Mouse (Mus musculus): Measurements from ENCODE around the gene A3galt2. TPM values are rescaled to one million over a fixed set of nuclear protein-coding genes. Genes with fewer than 3 reads are reported as not detected.

The A3galt2 gene
- polyA plus RNA-seq, 1 experiment from 2014 or later = 0.11 TPM

DNA sequence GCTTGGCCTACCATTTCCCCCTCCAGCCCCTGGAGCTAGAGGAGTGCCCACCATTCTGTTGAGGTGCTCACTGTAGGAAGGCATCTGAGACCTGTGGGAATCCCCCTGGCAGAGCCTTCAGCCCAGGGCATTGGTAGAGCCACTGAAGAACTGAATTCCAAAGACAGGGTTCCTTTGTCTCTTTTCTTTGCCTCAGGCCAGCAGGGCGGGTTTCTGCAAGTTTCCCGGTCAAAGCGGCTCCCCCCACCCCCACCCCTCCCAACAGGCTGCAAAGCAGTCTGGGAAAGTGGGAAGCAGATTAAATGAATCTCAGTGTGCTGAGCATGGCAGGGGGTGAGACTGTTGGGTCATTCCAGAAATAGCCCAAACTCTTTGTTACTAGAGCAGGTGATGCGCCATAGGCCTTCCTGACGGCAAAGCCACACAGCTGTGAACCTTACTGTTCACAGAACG is 18.0 kb upstream of the A3galt2 start:
- Histone ChIP-seq H3K27me3 (ENCODE audit: control insufficient read depth, insufficient read depth, low read length) (no peaks in the 10 kb centered on the region), H3K36me3 (replicated peaks; ENCODE audit: control insufficient read depth, insufficient read depth, low read depth, low read length) (no peaks in the 10 kb centered on the region; the same call in 1 of the 2 replicates), H3K9me3 (replicated peaks; ENCODE audit: control insufficient read depth, low read length) (no peaks in the 10 kb centered on the region), H3K4me1 (ENCODE audit: control insufficient read depth, insufficient read depth, low read length) (peaks cover 19% of the 10 kb centered on the region), H3K27ac (replicated peaks; ENCODE audit: low read depth, low read length) (peak overlapping the region; percentile 22; the same call in 1 of the 2 replicates), H3K4me3 (ENCODE audit: low read depth, low read length) (no peak overlapping the region), H3K4me2 (ENCODE audit: low read depth, low read length) (no peak overlapping the region), H3K9ac (replicated peaks; ENCODE audit: low read length) (peak overlapping the region; percentile 35; the same call in 1 of the 2 replicates)
- WGBS = 26% methylated on average over 6 of the region's 6 CpGs
- DNase-seq (ENCODE audit: low spot score) = peak; percentile 76
- ATAC-seq (replicated peaks; ENCODE audit: insufficient number of reproducible peaks, low FRiP score, low TSS enrichment, low read depth) = peak; percentile 61; the same call in 1 of the 2 replicates

DNA sequence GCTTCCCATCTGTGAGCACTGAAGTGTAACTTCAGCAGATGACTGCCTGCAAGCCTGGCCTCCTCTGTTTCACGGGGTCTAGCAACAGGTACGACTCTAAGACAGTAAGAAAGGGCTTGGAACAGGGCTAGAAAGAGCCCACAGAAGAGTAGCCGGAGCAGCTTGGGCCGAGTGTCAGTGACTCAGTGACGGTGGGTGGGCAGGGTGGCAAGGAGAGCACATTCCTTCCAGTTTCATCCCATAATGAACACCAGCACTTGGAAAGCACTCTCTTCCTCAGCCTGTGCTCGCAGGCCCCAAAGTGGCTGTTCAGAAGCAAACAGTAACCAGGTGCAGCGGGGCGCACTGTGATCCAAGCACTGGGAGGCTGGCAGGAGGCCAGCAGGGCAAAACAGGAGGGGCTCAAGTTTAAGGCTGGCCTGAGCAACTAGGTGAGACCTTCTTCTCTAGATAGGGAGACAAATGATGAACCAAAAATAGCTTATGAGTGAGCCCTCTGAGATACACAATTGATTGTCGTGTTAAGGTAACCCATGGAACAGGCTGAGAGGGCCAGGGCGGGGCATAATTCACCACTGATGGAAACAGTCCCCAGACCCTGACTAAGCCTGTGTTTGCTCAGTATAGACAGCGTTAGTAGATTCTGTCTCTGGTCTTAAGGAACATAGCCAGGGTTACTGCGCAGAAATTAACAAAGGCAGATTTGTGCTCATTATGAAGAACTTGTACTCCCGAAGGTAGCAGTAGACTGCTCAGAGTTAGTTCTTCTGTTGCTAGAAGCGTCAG is 17.1 kb upstream of the A3galt2 start:
- Histone ChIP-seq H3K9ac (replicated peaks; ENCODE audit: low read length) (0 out of 2 replicates have a peak overlapping the region, but pooled peaks have one; percentile 2), H3K4me3 (ENCODE audit: low read depth, low read length) (no peak overlapping the region), H3K36me3 (replicated peaks; ENCODE audit: control insufficient read depth, insufficient read depth, low read depth, low read length) (no peaks in the 10 kb centered on the region; the same call in 1 of the 2 replicates), H3K4me1 (ENCODE audit: control insufficient read depth, insufficient read depth, low read length) (peaks cover 19% of the 10 kb centered on the region), H3K27me3 (ENCODE audit: control insufficient read depth, insufficient read depth, low read length) (no peaks in the 10 kb centered on the region), H3K9me3 (replicated peaks; ENCODE audit: control insufficient read depth, low read length) (no peaks in the 10 kb centered on the region), H3K4me2 (ENCODE audit: low read depth, low read length) (no peak overlapping the region), H3K27ac (replicated peaks; ENCODE audit: low read depth, low read length) (peak overlapping the region; percentile 22)
- ATAC-seq (replicated peaks; ENCODE audit: insufficient number of reproducible peaks, low FRiP score, low TSS enrichment, low read depth) (no peak; the same call in 1 of the 2 replicates), DNase-seq (ENCODE audit: low spot score) (peak; percentile 51)
- 60% methylated on average over 14 of the region's 14 CpGs for WGBS

DNA sequence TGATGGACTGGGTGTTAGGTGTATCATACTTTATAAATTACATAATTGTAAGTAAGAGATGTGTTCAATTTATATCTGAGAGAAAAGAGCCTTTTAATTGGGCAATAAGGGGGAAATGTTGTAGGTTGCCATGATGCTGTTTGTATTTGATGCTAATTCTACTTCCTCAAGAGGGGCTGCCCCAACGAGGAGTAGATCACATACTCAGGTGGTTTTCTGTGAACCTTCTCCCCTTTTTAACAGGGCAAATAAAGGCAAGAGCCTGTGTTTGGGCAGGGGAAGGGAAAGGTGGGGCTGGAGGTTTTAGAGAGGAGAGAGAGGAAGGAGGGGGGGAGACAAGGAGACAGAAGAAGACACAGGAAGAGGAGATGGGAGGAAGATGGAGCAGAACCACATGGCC is 14.3 kb upstream of the A3galt2 start:
- 75% methylated on average over 1 of the region's 1 CpGs for WGBS
- Histone ChIP-seq H3K9ac (replicated peaks; ENCODE audit: low read length) (no peak overlapping the region), H3K27ac (replicated peaks; ENCODE audit: low read depth, low read length) (no peak overlapping the region), H3K9me3 (replicated peaks; ENCODE audit: control insufficient read depth, low read length) (no peaks in the 10 kb centered on the region), H3K4me2 (ENCODE audit: low read depth, low read length) (no peak overlapping the region), H3K4me3 (ENCODE audit: low read depth, low read length) (no peak overlapping the region), H3K4me1 (ENCODE audit: control insufficient read depth, insufficient read depth, low read length) (peaks cover 6% of the 10 kb centered on the region; the same call in 1 of the 2 replicates), H3K36me3 (replicated peaks; ENCODE audit: control insufficient read depth, insufficient read depth, low read depth, low read length) (peaks cover 15% of the 10 kb centered on the region), H3K27me3 (ENCODE audit: control insufficient read depth, insufficient read depth, low read length) (no peaks in the 10 kb centered on the region)
- no peak for ATAC-seq (replicated peaks; ENCODE audit: insufficient number of reproducible peaks, low FRiP score, low TSS enrichment, low read depth)
- no peak for DNase-seq (ENCODE audit: low spot score)

DNA sequence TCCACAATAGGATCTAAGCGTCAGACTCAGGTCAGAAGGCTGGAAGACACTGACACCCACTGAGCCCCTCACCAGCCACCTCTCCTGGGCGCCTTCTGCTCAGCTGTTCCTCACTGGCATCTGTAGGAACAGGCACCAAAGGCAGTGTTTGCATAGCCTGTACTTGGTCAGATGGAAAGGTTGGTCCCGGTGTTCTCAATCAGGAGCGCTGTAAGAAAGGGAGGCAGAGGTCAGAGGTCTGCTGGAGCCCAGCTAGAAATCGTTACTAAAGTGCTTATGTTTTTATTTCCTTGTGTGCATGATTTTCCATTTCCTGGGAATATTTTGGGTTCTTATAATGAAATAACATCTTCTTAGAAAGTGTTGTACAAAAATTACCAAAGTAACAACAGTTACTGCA is 13.3 kb upstream of the A3galt2 start:
- peaks cover 25% of the 10 kb centered on the region for H3K36me3 ChIP-seq (replicated peaks; ENCODE audit: control insufficient read depth, insufficient read depth, low read depth, low read length)
- no peaks in the 10 kb centered on the region for H3K9me3 ChIP-seq (replicated peaks; ENCODE audit: control insufficient read depth, low read length)
- no peak overlapping the region for H3K4me3 ChIP-seq (ENCODE audit: low read depth, low read length)
- no peak overlapping the region for H3K9ac ChIP-seq (replicated peaks; ENCODE audit: low read length)
- H3K4me1 ChIP-seq (ENCODE audit: control insufficient read depth, insufficient read depth, low read length) = peaks cover 6% of the 10 kb centered on the region; the same call in 1 of the 2 replicates
- no peak overlapping the region for H3K27ac ChIP-seq (replicated peaks; ENCODE audit: low read depth, low read length)
- H3K4me2 ChIP-seq (ENCODE audit: low read depth, low read length) = no peak overlapping the region
- WGBS = 31% methylated on average over 5 of the region's 5 CpGs
- no peaks in the 10 kb centered on the region for H3K27me3 ChIP-seq (ENCODE audit: control insufficient read depth, insufficient read depth, low read length)
- DNase-seq (ENCODE audit: low spot score) = no peak
- ATAC-seq (replicated peaks; ENCODE audit: insufficient number of reproducible peaks, low FRiP score, low TSS enrichment, low read depth) = no peak

DNA sequence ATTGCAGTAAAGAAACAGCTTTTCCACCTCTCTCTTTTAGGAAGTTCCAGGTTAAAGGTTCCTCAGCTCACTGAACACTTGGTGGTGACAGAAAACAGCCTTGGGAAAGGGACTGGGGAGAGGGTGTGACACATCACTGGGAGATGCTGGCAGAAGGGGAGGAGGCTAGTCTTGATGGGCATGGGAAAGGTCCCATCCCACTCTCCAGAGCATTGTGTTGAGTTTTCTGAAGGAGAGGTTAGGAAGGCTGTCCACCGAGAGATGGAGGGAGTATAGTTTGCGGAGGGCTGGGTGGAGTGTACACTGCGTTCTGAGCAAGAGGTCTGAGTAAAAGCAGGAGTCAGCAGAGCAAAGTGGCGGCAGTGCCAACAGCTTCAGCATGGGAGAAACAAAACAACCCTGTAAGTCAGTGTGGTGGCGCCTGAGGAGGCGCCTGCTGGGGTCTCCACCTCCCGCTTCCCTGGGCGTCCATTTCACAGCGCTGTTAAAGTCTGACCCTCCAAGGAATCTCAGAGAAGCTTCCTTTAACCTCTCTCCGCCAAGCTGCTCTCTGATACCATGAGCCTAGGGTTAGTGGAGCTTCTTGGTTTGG is 12.7 kb upstream of the A3galt2 start:
- H3K9me3 ChIP-seq (replicated peaks; ENCODE audit: control insufficient read depth, low read length) = no peaks in the 10 kb centered on the region
- WGBS = 45% methylated on average over 10 of the region's 10 CpGs
- no peak for ATAC-seq (replicated peaks; ENCODE audit: insufficient number of reproducible peaks, low FRiP score, low TSS enrichment, low read depth)
- H3K4me3 ChIP-seq (ENCODE audit: low read depth, low read length) = no peak overlapping the region
- H3K36me3 ChIP-seq (replicated peaks; ENCODE audit: control insufficient read depth, insufficient read depth, low read depth, low read length) = peaks cover 30% of the 10 kb centered on the region
- no peak overlapping the region for H3K9ac ChIP-seq (replicated peaks; ENCODE audit: low read length)
- no peak overlapping the region for H3K4me2 ChIP-seq (ENCODE audit: low read depth, low read length)
- no peak for DNase-seq (ENCODE audit: low spot score)
- peaks cover 6% of the 10 kb centered on the region; the same call in 1 of the 2 replicates for H3K4me1 ChIP-seq (ENCODE audit: control insufficient read depth, insufficient read depth, low read length)
- no peak overlapping the region for H3K27ac ChIP-seq (replicated peaks; ENCODE audit: low read depth, low read length)
- no peaks in the 10 kb centered on the region for H3K27me3 ChIP-seq (ENCODE audit: control insufficient read depth, insufficient read depth, low read length)

DNA sequence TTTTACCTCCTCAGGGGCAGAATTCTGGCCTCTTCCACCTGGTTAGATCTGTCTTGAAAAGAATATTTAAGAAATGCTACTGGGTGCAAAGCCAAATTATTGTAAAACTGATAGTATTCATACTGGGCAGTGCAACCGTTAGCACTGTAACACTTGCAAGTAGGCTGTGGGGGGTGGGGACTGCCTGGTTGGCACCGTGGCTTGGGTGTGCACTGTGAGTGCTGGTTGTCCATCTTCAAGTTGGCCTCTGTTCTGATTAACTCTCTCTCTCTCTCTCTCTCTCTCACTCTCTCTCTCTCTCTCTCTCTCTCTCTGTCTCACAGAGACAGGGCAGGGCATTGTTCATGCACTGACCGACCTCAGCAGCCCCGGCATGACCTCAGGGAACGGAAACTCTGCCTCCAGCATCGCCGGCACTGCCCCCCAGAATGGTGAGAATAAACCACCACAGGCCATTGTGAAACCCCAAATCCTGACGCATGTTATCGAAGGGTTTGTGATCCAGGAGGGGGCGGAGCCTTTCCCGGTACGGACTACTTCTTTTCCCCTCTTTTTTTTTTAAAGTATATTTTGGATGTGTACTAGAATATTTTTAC is 12.0 kb upstream of the A3galt2 start:
- Histone ChIP-seq H3K27me3 (ENCODE audit: control insufficient read depth, insufficient read depth, low read length) (no peaks in the 10 kb centered on the region), H3K36me3 (replicated peaks; ENCODE audit: control insufficient read depth, insufficient read depth, low read depth, low read length) (peaks cover 36% of the 10 kb centered on the region), H3K4me2 (ENCODE audit: low read depth, low read length) (no peak overlapping the region), H3K9me3 (replicated peaks; ENCODE audit: control insufficient read depth, low read length) (no peaks in the 10 kb centered on the region), H3K9ac (replicated peaks; ENCODE audit: low read length) (no peak overlapping the region), H3K4me3 (ENCODE audit: low read depth, low read length) (no peak overlapping the region), H3K27ac (replicated peaks; ENCODE audit: low read depth, low read length) (no peak overlapping the region), H3K4me1 (ENCODE audit: control insufficient read depth, insufficient read depth, low read length) (0 out of 2 replicates have a peak, but pooled peaks cover 4% of the 10 kb centered on the region)
- 54% methylated on average over 12 of the region's 12 CpGs for WGBS
- DNase-seq (ENCODE audit: low spot score) (no peak), ATAC-seq (replicated peaks; ENCODE audit: insufficient number of reproducible peaks, low FRiP score, low TSS enrichment, low read depth) (no peak)

DNA sequence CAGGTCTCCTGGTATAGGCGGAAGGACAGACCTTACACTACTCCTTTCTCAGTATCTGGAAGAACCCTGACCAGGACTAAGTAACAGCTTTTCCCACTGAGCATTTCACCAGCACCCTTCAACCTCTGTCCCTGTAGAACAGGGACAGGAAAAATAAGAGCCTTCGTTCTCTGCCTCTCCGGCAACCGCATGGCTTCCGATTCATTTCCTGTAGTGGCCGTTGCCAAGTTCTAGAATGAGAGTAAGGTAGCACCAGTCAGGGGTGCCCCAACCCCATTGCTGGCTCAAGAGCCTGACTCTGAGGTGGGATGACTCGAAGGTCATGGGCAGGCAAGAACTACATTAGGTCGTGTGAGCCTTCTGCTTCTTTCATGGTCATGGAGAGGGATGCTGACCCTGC is 10.0 kb upstream of the A3galt2 start:
- Histone ChIP-seq H3K9me3 (replicated peaks; ENCODE audit: control insufficient read depth, low read length) (no peaks in the 10 kb centered on the region), H3K9ac (replicated peaks; ENCODE audit: low read length) (no peak overlapping the region), H3K4me2 (ENCODE audit: low read depth, low read length) (no peak overlapping the region), H3K27me3 (ENCODE audit: control insufficient read depth, insufficient read depth, low read length) (no peaks in the 10 kb centered on the region), H3K27ac (replicated peaks; ENCODE audit: low read depth, low read length) (no peak overlapping the region), H3K36me3 (replicated peaks; ENCODE audit: control insufficient read depth, insufficient read depth, low read depth, low read length) (peaks cover 55% of the 10 kb centered on the region), H3K4me3 (ENCODE audit: low read depth, low read length) (no peak overlapping the region), H3K4me1 (ENCODE audit: control insufficient read depth, insufficient read depth, low read length) (0 out of 2 replicates have a peak, but pooled peaks cover 4% of the 10 kb centered on the region)
- DNase-seq (ENCODE audit: low spot score) (no peak), ATAC-seq (replicated peaks; ENCODE audit: insufficient number of reproducible peaks, low FRiP score, low TSS enrichment, low read depth) (no peak)
- WGBS = 95% methylated on average over 8 of the region's 8 CpGs
